Mouse (Mus musculus): ENCODE measurements at regions not wholly inside any gene's neighbourhood (a gene's known extent, or its start where the extent isn't known, plus 50 kb on each side); places are given as distances from the start of the nearest gene placed in this dataset.

DNA sequence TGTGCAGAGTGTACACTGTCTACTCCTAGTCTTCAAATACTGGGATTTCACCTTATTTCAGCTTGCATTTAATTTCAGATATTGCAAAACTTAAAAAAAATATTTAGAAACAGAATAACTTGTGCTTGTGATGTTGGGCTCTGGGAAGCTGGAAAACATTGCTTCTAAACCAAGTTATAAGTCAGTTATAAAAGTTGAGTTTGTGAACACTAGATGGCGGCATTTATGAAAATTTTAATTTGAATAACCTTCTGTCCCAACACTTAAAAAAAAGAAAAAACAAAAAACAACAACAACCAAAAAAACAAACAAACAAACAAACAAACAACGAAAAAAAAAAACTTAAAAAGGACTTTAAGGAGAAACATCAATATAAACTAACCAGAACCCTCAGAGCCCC lies 1002.6 kb upstream of the Slit2 start:
- TF ChIP-seq CTCF (conservative IDR thresholded peaks at IDR 0.05; ENCODE audit: low read length) (no peak), POU5F1 (IDR thresholded peaks at IDR 0.05; ENCODE audit: borderline replicate concordance, low read length) (no peak)
